Mouse (Mus musculus) intestine, embryonic 16.5 days (tissue): ENCODE data around the gene Ccl28. TPM values are rescaled to one million over a fixed set of nuclear protein-coding genes. Genes with fewer than 3 reads are reported as not detected.
"Not testable (repeated sequence)": the region's sequence is repeated elsewhere in the genome, so short reads cannot be mapped to it uniquely, and the experiment has no call there.

Experiments used
- ATAC-seq: fragments of 200-750 bp; cut with Nextera tagmentation; 2 replicates; pipeline ENCODE4 v1.8.0; 2017; ENCODE audit warnings: moderate TSS enrichment, moderate library complexity
- H3K27ac ChIP-seq: fragments of 300-500 bp; sonication (generic); 2 replicates; pipeline ENCODE4 v1.5.1; 2014; ENCODE audit warnings: mild to moderate bottlenecking, low read length
- H3K27me3 ChIP-seq: fragments of 300-500 bp; sonication (generic); replicated peaks from 2 replicates; pipeline ENCODE4 v1.6.1; 2014; ENCODE audit warnings: low read length, control low read depth, mixed read lengths; ENCODE audit not compliant: control insufficient read depth, insufficient read depth
- H3K36me3 ChIP-seq: fragments of 300-500 bp; sonication (generic); 2 replicates; pipeline ENCODE4 v1.6.1; 2014; ENCODE audit warnings: low read length, control low read depth; ENCODE audit not compliant: control insufficient read depth, insufficient read depth
- H3K4me1 ChIP-seq: fragments of 300-500 bp; sonication (generic); 2 replicates; pipeline ENCODE4 v1.6.1; 2014; ENCODE audit warnings: low read length, control low read depth, mixed read lengths; ENCODE audit not compliant: control insufficient read depth, insufficient read depth
- H3K4me2 ChIP-seq: fragments of 300-500 bp; sonication (generic); 2 replicates; pipeline ENCODE4 v1.6.1; 2014; ENCODE audit warnings: low read depth, low read length, control low read depth
- H3K4me3 ChIP-seq: fragments of 300-500 bp; sonication (generic); 2 replicates; pipeline ENCODE4 v1.5.1; 2014; ENCODE audit warnings: mild to moderate bottlenecking, low read length
- H3K9ac ChIP-seq: fragments of 300-500 bp; sonication (generic); 2 replicates; pipeline ENCODE4 v1.6.1; 2014; ENCODE audit warnings: low read depth, low read length
- H3K9me3 ChIP-seq: fragments of 300-500 bp; sonication (generic); 2 replicates; pipeline ENCODE4 v1.6.1; 2016; ENCODE audit warnings: low read length, control low read depth; ENCODE audit not compliant: control insufficient read depth
- WGBS: fragments of 180-500 bp; shearing (Covaris S2); extraction: QIAGEN DNeasy Blood & Tissue Kit; methylation state at CpG from one replicate; pipeline ENCODE4 v1.1.7; 2014; 5-methylcytosine and 5-hydroxymethylcytosine counted together
- polyA plus RNA-seq: library from polyadenylated mRNA; unstranded; fragments of >200 nt; fragmentation: Nextera tagmentation; extraction: Ambion mirVana; gene quantifications from 2 replicates; pipeline ENCODE4 v1.2.1, GENCODE M21; 2015

Gene Ccl28
- polyA plus RNA-seq, 1 experiment from 2014 or later: 0.44 TPM

GRCm38 (mm10) chr13:119618841-119619240, 4.8 kb upstream of the Ccl28 start:
- no peaks in the 10 kb centered on the region for H3K9me3 ChIP-seq
- no peak for ATAC-seq
- no peak overlapping the region for H3K4me3 ChIP-seq
- no peaks in the 10 kb centered on the region for H3K36me3 ChIP-seq
- no peaks in the 10 kb centered on the region for H3K4me1 ChIP-seq
- H3K27me3 ChIP-seq: no peaks in the 10 kb centered on the region
- no peak overlapping the region for H3K27ac ChIP-seq
- WGBS: 94% methylated on average over 3 of the region's 3 CpGs
- H3K9ac ChIP-seq: no peak overlapping the region
- no peak overlapping the region for H3K4me2 ChIP-seq

DNA sequence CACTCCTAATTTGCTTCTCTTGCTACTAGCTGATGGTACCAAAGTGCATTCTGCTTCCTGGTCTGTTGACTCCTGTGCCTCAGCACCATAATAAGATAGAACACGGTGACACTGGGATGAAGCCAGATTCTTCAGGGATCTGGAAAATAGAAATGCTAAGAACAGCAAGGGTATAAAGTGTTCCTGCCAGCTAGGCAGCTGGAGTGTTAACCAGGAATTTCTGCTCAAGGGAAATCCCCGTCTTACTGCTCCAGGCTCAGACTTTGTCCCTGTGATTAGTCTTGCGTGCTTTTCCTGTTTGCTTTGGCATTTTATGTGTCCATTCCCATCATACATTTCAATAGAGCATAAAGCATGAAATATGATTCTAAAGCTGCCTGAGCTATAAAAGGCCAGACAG, 3.9 kb upstream of the Ccl28 start:
- no peaks in the 10 kb centered on the region for H3K27me3 ChIP-seq
- H3K9me3 ChIP-seq: no peaks in the 10 kb centered on the region
- H3K36me3 ChIP-seq: no peaks in the 10 kb centered on the region
- no peak overlapping the region for H3K4me2 ChIP-seq
- H3K9ac ChIP-seq: no peak overlapping the region
- 65% methylated on average over 3 of the region's 3 CpGs for WGBS
- H3K4me3 ChIP-seq: no peak overlapping the region
- no peak overlapping the region for H3K27ac ChIP-seq
- no peaks in the 10 kb centered on the region for H3K4me1 ChIP-seq
- peak; percentile 51 for ATAC-seq

GRCm38 (mm10) chr13:119625952-119626351, 2.3 kb downstream of the Ccl28 start:
- 87% methylated on average over 5 of the region's 5 CpGs for WGBS

GRCm38 (mm10) chr13:119631482-119632155, 8.0 kb downstream of the Ccl28 start:
- no peak overlapping the region for H3K27ac ChIP-seq
- H3K4me1 ChIP-seq: no peaks in the 10 kb centered on the region
- H3K9me3 ChIP-seq: no peaks in the 10 kb centered on the region
- H3K4me2 ChIP-seq: peak overlapping the region; percentile 75
- peak; percentile 98 for ATAC-seq
- peak overlapping the region; percentile 61 for H3K9ac ChIP-seq
- 8% methylated on average over 24 of the region's 33 CpGs for WGBS
- H3K27me3 ChIP-seq: no peaks in the 10 kb centered on the region
- H3K36me3 ChIP-seq: no peaks in the 10 kb centered on the region
- peak overlapping the region; percentile 55 for H3K4me3 ChIP-seq

More at GRCm38 (mm10) chr13:119625952-119626351, 2.3 kb downstream of the Ccl28 start:
- not testable (repeated sequence) for H3K27me3 ChIP-seq, H3K4me2 ChIP-seq, H3K4me1 ChIP-seq, H3K36me3 ChIP-seq, H3K27ac ChIP-seq, H3K9ac ChIP-seq, H3K4me3 ChIP-seq, ATAC-seq, H3K9me3 ChIP-seq

DNA sequence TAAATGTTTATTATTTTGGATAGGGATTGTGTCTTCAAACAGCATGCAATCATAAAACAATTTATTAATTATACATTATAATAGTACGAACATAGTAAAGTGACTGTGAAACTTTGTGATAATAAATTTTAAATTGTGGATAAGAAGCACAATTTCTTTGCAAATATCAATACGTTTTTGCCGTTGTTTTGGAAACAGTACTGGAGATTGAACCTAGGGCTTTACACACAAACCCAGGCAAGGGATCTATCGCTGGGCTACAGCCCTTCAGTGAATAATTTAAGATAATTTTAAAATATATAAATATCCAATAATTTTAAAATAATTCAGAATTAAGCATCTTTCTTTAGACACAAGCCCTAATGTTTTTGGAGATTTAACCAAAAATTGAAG, 8.5 kb downstream of the Ccl28 start:
- H3K9me3 ChIP-seq: no peaks in the 10 kb centered on the region
- no peak overlapping the region for H3K9ac ChIP-seq
- WGBS: 86% methylated on average over 4 of the region's 4 CpGs

DNA sequence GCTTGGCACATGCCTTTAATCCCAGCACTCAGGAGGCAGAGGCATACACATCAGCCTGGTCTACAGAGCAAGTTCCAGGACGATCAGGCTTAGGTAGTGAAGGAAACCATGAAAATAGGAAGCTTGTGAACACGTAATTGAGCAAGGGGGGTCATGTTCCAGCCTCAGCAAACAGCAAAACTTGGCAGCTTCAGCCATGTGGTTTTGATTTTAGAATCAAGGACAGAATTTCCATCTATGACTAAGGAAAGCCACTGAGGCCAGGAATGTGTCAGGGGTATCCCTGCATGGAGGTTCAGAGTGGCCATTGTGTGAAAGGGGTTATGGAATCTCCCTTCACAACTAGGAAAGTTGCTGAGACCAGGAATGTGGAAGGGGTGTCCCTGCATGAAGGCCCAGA, 11.9 kb downstream of the Ccl28 start:
- no peaks in the 10 kb centered on the region for H3K4me1 ChIP-seq
- H3K36me3 ChIP-seq: no peaks in the 10 kb centered on the region
- H3K4me2 ChIP-seq: no peak overlapping the region
- no peak overlapping the region for H3K4me3 ChIP-seq
- H3K27me3 ChIP-seq: no peaks in the 10 kb centered on the region
- no peaks in the 10 kb centered on the region for H3K9me3 ChIP-seq
- H3K9ac ChIP-seq: no peak overlapping the region
- ATAC-seq: no peak
- WGBS: 67% methylated on average over 2 of the region's 2 CpGs
- no peak overlapping the region for H3K27ac ChIP-seq

More for the DNA sequence above, 8.5 kb downstream of the Ccl28 start:
- H3K4me1 ChIP-seq: no peaks in the 10 kb centered on the region
- no peaks in the 10 kb centered on the region for H3K27me3 ChIP-seq
- H3K4me2 ChIP-seq: peak overlapping the region; percentile 75; the same call in 1 of the 2 replicates
- H3K4me3 ChIP-seq: peak overlapping the region; percentile 55; the same call in 1 of the 2 replicates
- no peaks in the 10 kb centered on the region for H3K36me3 ChIP-seq
- ATAC-seq: peak; percentile 24
- H3K27ac ChIP-seq: no peak overlapping the region

DNA sequence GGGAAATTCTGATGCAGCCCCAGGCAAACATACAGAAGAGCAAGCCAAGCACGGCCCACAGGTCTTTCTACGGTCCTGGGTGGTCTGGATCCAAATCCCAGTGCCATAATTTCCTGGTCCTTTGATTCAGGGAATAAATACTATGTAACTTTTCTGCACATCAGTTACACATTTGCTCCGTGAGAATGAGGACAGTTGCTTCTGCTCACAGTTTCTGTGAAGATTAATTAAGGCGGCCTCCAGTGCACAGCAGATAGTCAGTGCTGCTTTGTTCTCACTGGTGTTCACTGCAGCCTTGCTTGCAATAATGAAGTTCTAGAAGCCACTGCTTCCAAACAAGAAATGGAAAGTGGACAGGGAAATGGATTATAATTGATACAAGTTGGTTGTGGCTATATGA, 14.2 kb downstream of the Ccl28 start:
- no peak overlapping the region for H3K4me2 ChIP-seq
- no peak for ATAC-seq
- no peaks in the 10 kb centered on the region for H3K9me3 ChIP-seq
- H3K36me3 ChIP-seq: no peaks in the 10 kb centered on the region
- H3K27me3 ChIP-seq: no peaks in the 10 kb centered on the region
- H3K9ac ChIP-seq: no peak overlapping the region
- H3K4me1 ChIP-seq: no peaks in the 10 kb centered on the region
- no peak overlapping the region for H3K4me3 ChIP-seq
- no peak overlapping the region for H3K27ac ChIP-seq
- 72% methylated on average over 4 of the region's 4 CpGs for WGBS

DNA sequence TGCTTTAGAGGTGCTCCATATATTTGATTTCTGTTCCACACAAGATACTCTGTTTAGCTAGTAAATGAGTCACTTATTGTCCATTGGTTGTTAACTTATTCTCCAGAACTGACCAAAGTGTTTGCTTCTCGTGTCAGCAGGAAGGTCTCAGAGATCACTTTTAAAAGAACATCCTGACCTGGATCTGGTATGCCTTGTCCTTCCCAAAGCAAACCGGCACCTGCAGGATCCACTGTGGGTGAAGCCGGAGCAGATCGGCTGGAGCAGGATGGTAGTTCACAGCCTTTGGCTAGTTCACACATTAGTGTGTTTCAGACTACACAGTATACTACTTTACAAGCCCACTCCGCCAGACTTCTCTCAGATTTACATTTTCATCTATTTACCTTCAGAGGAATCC, 14.8 kb downstream of the Ccl28 start:
- H3K4me3 ChIP-seq: no peak overlapping the region
- WGBS: 84% methylated on average over 5 of the region's 5 CpGs
- H3K4me2 ChIP-seq: no peak overlapping the region
- H3K9me3 ChIP-seq: no peaks in the 10 kb centered on the region
- ATAC-seq: no peak
- H3K27me3 ChIP-seq: no peaks in the 10 kb centered on the region
- no peaks in the 10 kb centered on the region for H3K4me1 ChIP-seq
- H3K9ac ChIP-seq: no peak overlapping the region
- H3K27ac ChIP-seq: no peak overlapping the region
- no peaks in the 10 kb centered on the region for H3K36me3 ChIP-seq

- H3K27ac ChIP-seq: no peak overlapping the region
- WGBS: 84% methylated on average over 5 of the region's 5 CpGs
- ATAC-seq: no peak
These were observed 15.7 kb downstream of the Ccl28 start for GRCm38 (mm10) chr13:119639302-119639701.

GRCm38 (mm10) chr13:119640504-119640903, 16.9 kb downstream of the Ccl28 start:
- no peak overlapping the region for H3K4me2 ChIP-seq
- no peaks in the 10 kb centered on the region for H3K4me1 ChIP-seq
- no peaks in the 10 kb centered on the region for H3K36me3 ChIP-seq
- no peaks in the 10 kb centered on the region for H3K9me3 ChIP-seq
- 40% methylated on average over 4 of the region's 4 CpGs for WGBS
- no peak overlapping the region for H3K27ac ChIP-seq
- H3K27me3 ChIP-seq: no peaks in the 10 kb centered on the region
- no peak overlapping the region for H3K9ac ChIP-seq
- H3K4me3 ChIP-seq: no peak overlapping the region
- ATAC-seq: no peak

More at GRCm38 (mm10) chr13:119639302-119639701, 15.7 kb downstream of the Ccl28 start:
- no peaks in the 10 kb centered on the region for H3K27me3 ChIP-seq
- no peaks in the 10 kb centered on the region for H3K4me1 ChIP-seq
- H3K9ac ChIP-seq: no peak overlapping the region
- no peaks in the 10 kb centered on the region for H3K36me3 ChIP-seq
- no peaks in the 10 kb centered on the region for H3K9me3 ChIP-seq
- no peak overlapping the region for H3K4me2 ChIP-seq
- no peak overlapping the region for H3K4me3 ChIP-seq
